Mouse (Mus musculus) v-Abl transformed pro-B cells (cell line): ENCODE measurements around the gene Nrxn2.

ENCODE experiments used
- in situ Hi-C, 2 experiments: fragments of 400-800 bp; cut with MboI; formaldehyde crosslinking; loops; one replicate each; pipeline ENCODE4 v1.15.1; 2025; ENCODE audit not compliant: unreplicated experiment in 2 of 2

The Nrxn2 gene

DNA sequence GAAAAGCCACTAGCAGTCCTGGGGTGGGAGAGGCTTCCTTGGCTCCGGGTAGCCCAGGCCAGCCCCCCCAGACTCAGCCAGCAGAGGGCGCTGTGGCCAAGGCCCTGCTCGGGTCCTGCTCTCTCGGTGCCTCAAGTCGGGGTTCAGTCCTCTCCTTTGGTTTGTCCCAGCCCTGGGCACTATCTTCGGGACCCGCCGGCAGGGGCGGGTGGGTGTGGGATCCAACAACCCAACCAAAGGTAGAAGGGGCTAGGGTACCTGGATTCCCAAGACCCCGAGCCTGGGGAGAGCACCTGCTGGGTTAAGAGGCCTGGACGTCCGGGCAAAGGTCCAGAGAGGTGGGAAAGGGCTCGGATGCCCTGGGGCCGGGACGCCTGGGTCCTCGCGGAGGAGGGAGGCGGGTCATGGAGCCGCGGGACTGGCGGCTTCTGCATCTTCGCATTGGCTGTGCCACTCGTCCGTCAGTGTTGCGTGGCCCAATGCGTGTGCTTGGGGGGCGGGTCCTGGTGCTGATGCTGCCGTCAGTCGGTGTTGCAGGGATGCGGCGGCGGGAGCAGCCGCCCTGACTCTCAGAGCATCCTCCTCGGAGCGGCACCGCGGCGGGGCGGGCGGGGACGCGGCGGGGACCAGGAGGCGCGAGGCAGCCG, at the start of gene Nrxn2:
TSS of gene Nrxn2 (plus strand) at position 499 of the 647 bp plus-strand sequence.
- in situ Hi-C loops, result loop anchor here (5.0 to 10.0 kb wide), 5 partner anchors 34 to 156 kb away; no protein-coding TSS in a partner anchor

DNA sequence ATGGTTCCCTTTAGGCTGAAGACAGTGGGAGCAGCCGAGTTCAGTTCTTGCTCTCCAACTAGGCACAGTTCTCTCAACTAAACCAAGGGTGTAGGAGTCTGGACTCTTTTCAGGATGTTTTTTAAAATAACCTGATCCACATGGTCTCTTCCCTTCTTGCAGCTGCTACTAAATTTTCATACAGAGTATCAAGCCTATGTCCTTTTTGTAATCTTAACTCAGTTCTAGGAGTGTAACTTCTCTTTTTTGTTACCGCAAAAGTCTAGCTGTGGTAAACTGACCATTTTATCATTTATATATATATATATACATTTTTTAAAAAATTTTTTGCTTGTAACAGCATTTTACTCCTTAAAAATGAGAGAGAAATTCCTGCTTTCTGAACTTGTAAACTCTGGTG, 48.4 kb upstream of the Nrxn2 start:
- in situ Hi-C loops, result no loop called here

DNA sequence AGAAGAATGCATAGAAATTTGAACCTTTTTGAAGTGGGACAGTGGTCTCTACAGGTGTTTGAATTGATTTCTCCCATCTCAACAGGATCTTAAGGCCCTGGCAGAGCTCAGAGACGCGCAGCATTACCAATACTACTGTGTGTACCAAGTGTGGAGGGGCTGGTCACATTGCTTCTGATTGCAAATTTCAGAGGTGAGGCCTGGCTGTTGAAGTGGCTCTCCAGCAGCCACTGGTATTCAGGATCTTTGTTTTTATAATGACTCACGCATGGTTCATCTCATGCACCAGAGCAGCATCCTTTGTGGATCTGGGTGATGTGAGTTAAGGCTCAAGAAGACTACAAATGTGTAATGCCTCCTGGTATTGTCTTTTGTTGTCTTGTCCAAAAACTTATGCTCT, 46.1 kb upstream of the Nrxn2 start:
- in situ Hi-C loops, result no loop called here

DNA sequence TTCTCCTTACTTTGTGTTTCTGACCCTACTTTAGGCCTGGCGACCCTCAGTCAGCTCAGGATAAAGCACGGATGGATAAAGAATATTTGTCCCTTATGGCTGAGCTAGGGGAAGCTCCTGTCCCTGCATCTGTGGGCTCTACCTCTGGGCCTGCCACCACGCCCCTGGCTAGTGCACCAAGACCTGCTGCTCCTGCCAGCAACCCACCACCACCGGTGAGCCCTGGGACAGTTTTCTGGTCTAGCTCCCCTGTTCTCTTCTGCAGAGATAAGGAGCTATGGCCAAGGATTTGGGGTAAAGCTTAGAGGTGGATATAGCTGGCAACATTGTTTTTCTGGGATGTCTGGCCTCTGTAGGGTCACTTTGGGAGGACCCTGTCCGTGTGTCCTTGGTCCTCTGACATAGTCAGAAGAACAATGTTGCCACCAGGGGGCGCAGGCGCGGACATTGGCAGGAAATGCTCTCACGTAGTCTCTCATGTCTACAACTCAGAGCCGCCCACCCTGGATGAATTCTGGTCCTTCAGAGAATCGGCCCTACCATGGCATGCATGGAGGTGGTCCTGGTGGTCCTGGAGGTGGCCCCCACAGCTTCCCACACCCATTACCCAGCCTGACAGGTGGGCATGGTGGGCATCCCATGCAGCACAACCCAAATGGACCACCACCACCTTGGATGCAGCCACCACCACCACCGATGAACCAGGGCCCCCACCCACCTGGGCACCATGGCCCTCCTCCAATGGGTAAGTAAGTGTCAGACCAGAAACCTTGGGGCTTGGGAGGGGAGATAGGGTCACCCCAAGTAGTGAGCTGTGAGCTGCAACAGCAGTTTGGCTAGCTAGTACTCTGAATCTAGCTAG, 44.8 kb upstream of the Nrxn2 start:
- in situ Hi-C loops, result no loop called here

DNA sequence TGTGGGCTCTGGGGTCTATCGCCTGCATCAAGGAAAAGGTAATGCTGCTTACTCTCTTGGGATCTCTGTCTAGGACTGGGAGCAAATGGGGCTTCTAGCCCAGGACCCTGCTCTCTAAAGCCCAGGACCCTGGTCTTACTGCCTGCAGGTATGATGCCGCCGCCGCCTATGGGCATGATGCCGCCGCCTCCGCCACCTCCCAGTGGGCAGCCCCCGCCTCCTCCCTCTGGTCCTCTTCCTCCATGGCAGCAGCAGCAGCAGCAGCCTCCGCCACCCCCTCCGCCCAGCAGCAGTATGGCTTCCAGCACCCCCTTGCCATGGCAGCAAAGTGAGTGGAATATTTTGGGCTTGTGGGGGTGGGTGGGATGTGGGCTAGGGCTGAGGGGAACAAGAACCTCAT, 44.0 kb upstream of the Nrxn2 start:
- in situ Hi-C loops, result no loop called here

DNA sequence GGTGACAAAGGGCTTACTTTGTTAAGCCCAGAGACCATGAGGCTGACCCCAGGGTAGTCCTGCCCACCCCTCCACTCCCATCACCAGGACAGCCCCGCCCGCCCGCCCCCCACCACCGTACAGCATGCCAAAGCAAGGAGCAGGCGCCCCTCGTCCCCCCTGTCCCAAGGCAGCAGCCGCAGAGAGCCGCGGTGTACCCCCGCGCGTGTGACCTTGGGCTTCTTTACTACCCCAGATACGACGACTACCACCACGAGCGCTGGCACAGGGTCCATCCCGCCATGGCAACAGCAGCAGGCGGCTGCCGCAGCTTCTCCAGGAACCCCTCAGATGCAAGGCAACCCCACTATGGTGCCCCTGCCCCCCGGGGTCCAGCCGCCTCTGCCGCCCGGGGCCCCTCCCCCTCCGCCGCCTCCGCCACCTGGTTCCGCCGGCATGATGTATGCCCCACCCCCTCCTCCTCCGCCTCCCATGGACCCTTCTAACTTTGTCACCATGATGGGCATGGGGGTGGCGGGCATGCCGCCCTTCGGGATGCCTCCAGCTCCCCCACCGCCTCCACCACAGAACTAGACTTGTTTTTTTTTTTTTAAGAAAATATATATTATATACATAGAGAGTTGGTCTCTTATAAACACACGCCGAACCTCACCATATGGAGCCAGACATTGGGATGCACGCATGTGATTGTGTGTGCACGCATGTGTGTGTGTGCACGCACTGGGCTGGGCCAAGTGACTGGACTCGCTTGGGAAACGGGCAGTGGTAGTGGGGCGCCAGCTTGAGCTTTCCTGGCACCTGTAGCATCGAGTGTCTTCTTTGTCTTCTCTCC, 42.9 kb upstream of the Nrxn2 start:
- in situ Hi-C loops, result no loop called here

DNA sequence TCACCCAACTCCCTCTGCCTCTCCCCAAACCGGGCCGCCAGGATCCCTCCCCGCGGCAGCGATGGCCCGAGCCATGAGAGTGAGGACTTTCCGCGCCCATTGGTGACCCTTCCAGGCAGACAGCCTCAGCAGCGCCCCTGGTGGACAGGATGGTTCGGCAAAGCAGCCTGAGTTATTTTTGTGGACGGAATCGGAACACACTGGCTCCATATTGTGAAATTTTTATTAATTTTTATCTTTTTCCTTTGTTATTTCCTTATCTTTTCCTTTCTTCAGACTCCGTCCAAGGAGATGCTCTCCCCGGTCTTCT, 42.3 kb upstream of the Nrxn2 start:
- in situ Hi-C loops, result no loop called here

DNA sequence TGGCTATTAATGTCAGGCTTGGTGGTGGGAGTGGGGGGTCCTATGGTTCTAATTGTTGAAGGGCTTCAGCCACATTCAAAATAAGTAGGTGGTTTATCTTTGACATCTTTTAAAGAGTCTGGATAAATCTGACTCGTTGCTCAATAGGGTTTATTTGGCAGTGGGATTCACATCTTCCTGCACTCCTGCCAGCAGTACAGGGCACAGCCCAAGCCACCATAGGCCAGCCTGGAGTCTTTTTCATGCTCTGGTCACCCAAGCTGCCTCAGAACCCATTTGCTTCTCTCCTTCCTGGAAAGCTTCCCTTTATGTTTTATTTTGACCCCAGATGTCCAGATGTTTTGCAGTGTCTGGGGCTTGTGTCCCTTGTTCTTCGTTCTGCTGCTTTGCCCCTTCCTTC, 41.9 kb upstream of the Nrxn2 start:
- in situ Hi-C loops, result no loop called here

DNA sequence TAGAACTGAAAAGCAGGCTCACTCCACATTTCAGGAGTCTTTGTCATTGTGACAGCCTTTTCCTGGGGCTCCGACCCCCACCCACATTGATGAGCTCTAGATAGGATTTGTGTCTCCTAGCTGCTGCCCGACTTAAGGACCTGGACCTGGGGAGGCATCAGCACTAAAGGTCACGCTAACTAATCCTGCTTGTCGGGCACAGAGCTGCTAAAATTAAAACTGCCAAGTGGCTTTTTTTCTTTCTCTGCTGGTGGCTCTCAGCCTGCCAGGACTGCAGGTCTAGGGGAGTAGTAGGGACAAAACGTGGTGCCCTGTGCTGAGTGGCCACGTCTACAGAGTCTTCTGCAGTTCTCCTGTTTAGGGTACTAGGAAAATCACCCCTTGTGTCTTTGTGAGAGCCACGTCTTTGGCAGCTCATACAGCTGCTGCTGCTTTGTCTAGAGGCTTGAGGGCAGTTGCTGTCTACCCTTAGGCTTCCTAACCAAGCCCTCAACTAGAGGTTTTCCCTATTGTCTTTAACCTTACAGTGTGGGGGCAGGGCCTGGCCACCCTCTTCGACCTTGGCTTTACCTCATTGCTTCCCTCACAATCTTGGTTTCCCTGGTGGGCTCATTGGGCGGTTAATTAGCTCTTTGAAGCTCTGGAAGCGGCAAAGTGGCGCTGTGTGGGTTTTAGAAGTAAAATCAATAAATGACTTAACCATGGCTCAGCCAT, 41.0 kb upstream of the Nrxn2 start:
- in situ Hi-C loops, result no loop called here

DNA sequence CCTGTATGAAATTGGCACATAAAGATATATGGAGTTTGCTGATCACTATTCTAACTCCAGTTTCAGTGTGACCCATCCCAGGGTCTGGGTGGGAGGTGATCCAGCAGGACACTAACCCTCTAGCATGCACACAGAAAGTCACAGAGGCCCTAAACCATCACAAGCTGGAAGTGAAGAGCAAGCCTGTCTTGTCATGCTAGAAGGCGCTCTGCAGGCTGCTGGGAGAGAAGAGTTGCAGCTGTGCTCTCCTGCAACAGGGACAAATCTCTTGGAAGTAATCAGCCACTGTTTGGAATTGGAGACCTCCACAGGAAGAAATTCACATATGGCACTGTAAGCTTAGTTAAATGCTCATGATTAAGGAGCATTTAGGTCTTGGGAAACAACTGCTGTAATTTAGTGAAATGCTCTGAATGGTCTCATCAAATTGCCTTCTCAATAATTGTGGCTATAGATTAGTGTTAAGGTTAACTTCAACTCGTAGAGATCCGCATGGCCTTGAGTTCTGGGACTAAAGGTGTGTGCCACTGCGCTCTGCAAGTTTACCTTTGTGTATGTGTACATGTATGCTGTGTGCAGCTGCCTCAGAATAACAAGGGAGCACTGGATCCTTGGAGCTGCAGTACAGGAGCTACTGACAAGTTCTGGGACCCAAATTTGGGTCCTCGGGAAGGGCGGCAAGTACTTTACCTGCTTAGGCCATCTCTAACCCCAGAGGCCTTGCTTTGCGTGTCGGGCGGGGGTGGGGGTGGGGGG, 37.9 kb upstream of the Nrxn2 start:
- in situ Hi-C loops, result no loop called here

DNA sequence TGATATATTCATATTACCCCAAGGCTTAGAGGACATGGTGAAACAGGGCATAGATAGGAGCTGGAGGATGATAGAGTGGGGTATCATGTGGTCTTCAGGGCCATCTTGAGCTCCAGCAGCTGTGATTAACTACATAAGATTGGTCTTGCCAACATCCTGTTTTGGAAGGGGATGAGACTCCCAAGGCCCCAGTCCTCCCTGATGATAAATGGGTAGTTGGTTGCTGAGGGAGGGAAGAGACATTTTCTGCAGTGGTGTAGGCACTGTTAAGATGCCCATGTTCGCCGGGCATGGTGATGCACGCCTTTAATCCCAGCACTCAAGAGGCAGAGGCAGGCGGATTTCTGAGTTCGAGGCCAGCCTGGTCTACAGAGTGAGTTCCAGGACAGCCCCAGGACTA, 37.3 kb upstream of the Nrxn2 start:
- in situ Hi-C loops, result no loop called here

DNA sequence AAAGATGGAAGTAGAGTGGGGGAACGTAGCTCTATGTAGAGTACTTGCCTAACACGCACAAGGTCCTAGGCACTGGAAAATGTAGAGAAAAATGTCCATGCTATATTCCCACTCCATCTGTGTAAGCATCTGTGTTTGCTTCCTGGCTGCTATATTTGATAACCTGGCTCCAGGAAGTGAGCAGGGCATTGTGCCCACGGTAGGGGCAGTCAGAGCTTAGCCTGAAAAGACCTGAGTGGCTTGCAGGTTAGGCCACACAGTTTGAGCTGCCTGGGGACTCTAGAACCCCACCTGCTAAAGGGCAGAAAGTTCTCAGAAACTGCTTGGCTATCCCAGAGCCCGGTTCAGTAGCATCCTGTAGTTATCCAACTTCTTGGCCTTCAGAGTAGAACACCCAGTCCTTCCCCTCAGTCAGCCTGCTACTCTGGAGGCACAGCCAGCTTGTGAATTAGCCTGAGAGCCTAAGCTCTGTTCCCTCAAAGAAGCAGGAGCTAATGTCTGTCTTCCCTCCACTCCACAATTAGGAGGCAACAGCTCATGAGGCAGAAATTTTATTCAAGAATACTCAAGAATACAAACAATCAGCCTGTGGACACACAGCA, 36.1 kb upstream of the Nrxn2 start:
- in situ Hi-C loops, result no loop called here

DNA sequence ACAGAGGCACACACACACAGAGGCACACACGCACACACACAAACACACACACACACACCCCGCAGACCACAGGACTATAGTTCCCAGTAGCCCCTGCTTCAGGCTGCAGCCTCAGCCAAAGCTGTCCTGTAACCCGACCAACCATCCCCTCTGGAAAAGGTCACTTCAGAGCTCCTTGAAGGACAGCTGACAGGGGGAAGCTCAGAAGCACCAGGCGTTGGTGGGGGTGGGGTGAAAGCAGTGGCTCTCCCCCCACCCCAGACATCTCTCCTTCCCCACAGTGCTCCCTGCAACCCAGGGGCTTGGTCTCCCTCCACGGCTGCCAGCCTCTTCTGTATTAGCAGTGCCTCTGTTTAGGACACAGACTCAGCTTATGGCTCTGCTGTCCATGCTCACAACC, 35.1 kb upstream of the Nrxn2 start:
- in situ Hi-C loops, result no loop called here

DNA sequence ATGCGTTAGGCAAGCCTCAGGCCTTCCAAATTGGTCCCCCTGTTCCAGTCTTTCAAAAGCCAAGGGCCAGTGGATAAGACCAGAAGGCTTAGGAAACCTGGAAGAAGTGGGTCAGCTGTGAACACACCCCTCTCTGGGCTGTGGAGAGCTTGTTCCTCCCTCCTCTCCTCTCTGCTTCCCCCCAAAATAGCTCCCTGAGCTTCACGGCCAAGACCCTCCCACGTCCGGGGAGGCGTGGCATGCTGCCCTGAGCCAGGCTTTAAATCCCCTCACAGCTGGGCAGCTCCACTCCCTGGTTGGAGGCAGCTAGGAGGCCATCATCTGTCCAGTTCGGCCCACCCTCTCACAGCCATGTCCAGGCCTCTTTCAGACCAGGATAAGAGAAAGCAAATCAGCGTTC, 34.4 kb upstream of the Nrxn2 start, which contains the start of gene Pygm:
TSS of gene Pygm (plus strand) at position 272 of the 400 bp plus-strand sequence.
- in situ Hi-C loops, result no loop called here

DNA sequence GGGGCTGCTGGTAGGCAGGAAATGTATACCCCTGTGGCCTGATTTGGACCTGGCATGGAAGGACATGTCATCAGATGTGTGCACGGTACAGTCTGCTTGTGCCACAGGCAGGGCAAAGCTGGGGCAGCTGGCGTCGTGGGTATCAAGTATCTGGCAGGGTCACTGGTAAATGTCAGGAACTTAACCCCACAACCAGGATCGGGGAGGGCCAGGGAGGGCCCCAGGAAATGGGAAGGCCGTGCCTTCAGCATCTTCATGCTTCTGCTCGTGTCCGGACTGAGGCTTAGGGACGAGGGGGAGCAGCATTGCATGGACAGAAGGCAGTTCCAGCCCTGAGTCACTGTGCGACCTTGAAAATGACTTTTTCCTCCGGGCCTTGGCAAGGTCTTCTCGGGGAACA, 33.6 kb upstream of the Nrxn2 start:
- in situ Hi-C loops, result no loop called here

DNA sequence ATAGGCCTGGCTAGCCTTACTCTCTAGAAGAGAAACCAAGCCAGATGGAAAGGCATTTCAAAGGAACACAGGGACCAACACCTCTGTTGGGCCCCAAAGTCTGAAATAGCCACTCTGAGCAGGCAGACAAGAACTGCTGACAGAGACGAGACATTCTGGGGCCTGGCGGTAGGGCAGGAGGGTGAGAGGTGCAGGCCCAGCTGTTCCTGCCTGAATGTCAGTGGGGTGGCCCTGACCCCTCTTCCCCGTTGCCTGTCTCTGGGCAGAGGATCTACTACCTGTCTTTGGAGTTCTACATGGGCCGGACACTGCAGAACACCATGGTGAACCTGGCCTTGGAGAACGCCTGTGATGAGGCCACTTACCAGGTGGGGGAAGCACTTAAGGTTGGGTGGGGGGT, 33.1 kb upstream of the Nrxn2 start:
- in situ Hi-C loops, result no loop called here

DNA sequence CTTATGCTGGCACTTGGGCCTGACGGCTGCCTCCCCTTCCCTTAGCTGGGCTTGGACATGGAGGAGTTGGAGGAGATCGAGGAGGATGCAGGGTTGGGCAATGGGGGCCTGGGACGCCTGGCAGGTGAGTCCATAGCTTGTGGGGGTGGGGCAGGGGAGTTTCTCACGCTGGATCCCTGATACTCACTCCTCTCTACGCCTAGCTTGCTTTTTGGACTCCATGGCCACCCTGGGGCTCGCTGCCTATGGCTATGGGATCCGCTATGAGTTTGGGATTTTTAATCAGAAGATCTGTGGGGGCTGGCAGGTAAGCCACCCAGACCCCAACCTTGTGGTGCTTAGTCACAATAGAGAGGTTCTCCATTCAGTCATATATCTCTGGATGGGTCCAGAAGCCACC, 32.7 kb upstream of the Nrxn2 start:
- in situ Hi-C loops, result no loop called here

DNA sequence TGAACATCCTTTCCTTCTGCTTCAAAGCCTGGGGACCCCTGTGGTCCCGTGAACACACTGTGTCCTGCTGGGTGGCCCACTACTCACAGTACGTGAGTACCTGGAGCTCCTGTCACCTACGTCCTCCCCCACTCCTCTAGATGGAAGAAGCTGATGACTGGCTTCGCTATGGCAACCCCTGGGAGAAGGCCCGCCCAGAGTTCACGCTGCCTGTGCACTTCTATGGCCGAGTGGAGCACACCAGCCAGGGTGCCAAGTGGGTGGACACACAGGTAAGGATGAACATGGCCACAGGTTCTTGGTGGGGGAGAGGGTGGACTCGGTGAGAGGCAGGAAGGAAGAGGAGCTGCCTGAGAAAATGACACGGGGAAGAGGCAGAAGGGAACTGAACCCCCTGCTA, 32.3 kb upstream of the Nrxn2 start:
- in situ Hi-C loops, result no loop called here

DNA sequence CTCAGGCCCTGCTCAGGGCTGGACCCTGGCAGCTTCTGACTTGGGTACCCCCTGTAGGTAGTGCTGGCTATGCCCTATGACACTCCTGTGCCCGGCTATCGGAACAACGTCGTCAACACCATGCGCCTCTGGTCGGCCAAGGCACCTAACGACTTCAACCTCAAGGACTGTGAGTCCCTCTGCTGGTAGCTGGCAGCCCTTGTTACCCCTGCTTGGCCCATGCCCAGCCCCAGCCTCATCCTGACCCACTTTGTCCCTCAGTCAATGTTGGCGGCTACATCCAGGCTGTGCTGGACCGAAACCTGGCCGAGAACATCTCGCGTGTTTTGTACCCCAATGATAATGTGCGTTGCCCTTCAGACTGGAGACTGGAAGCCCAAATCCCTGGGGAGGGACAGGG, 30.5 kb upstream of the Nrxn2 start:
- in situ Hi-C loops, result no loop called here

DNA sequence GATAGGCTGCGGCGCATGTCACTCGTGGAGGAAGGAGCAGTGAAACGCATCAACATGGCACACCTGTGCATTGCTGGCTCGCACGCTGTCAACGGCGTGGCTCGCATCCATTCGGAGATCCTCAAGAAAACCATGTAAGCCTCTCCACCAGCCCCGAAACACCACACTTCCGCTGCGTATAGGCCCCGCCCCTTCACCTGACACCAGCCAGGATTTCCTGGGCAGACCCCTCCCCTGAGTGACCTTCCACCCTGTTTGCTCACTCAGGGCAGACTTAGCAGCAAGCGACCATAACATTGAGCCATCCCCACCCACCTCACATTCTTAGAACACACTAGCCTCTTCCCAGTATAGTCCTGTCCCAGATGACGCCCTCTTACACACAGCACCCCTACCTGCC, 28.7 kb upstream of the Nrxn2 start:
- in situ Hi-C loops, result no loop called here
